Mouse (Mus musculus): ENCODE results near the gene Jtb. TPM values are rescaled to one million over a fixed set of nuclear protein-coding genes. Genes with fewer than 3 reads are reported as not detected.
"Not testable (repeated sequence)": the region's sequence is repeated elsewhere in the genome, so short reads cannot be mapped to it uniquely, and the experiment has no call there.

Jtb gene
- total and polyA plus RNA-seq, 3 experiments = 103 to 107 TPM; not detected in 1

DNA sequence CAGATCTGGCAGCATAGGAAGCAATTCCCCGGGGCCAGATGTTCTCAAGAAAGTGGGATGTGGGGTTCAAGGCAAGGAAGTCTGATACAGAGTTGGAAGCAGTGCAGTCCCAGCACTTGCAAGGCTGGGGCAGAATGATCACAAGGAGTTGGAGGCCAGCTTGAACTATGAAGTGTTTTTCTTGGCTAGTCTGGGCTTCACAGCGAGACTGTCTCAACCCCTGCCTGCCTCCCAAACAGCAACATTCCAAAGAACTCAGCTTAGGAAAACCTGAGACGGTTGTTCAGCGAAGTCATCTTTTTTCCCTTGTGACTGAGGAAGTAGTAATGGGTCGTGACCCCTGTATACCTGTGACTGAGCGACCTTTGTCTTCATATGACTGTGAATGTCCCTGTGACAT, 19.4 kb downstream of the Jtb start:
- Histone ChIP-seq H3K4me1 (ENCODE audit: control insufficient read depth in 1 of 2, insufficient read depth in 2 of 2, low read length in 2 of 2) (peaks cover 8 to 10% of the 10 kb centered on the region in 2 experiments; a peak in 3 of 4 replicates), H3K27ac (ENCODE audit: control insufficient read depth, low read depth, low read length) (no peak overlapping the region), H3K27me3 (ENCODE audit: control insufficient read depth in 1 of 2, insufficient read depth in 2 of 2, low read length in 2 of 2) (no peaks in the 10 kb centered on the region)

DNA sequence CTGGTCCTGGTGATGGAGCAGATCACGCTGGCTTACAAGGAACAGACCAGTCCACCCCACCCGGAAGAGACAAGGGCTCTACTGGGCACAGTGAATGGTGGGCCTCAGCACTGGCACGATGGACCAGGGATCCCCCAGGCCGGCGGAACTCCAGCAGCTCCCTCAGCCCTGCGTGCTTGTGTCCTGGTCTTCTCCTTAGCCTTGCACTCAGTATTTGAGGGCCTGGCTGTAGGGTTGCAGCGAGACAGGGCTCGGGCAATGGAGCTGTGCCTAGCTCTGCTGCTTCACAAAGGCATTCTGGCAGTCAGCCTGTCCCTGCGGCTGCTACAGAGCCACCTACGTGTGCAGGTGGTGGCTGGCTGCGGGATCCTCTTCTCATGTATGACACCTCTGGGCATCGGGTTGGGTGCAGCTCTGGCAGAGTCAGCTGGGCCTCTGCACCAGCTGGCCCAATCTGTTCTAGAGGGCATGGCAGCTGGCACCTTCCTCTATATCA, 20.4 kb downstream of the Jtb start:
- not testable (repeated sequence) for H3K36me3 ChIP-seq (ENCODE audit: control insufficient read depth in 1 of 2, insufficient read depth in 2 of 2, low read length in 2 of 2); H3K27me3 ChIP-seq (ENCODE audit: control insufficient read depth in 1 of 2, insufficient read depth in 2 of 2, low read length in 2 of 2); H3K27ac ChIP-seq (ENCODE audit: control insufficient read depth, low read depth, low read length); DNase-seq (ENCODE audit: low read depth, low spot score); H3K4me1 ChIP-seq (ENCODE audit: control insufficient read depth in 1 of 2, insufficient read depth in 2 of 2, low read length in 2 of 2); H3K9me3 ChIP-seq (replicated peaks; ENCODE audit: insufficient read depth, low read length); H3K4me3 ChIP-seq (ENCODE audit: control insufficient read depth in 1 of 2, insufficient read depth in 1 of 2, low read depth in 2 of 2, low read length in 2 of 2); H3K9ac ChIP-seq (ENCODE audit: control insufficient read depth, low read depth, low read length, poor library complexity, severe bottlenecking)
- peaks cover 27% of the 10 kb centered on the region for H3K79me2 ChIP-seq (ENCODE audit: control insufficient read depth, insufficient read depth, low read length, poor library complexity)

More for the DNA sequence above, 19.4 kb downstream of the Jtb start:
- TF ChIP-seq KAT2A (conservative IDR thresholded peaks at IDR 0.05; ENCODE audit: low read depth, low read length) (no peak), BHLHE40 (IDR thresholded peaks at IDR 0.05; ENCODE audit: borderline replicate concordance, low read depth, low read length) (no peak), MXI1 (IDR thresholded peaks at IDR 0.05; ENCODE audit: low read depth, low read length) (no peak), ZNF384 (IDR thresholded peaks at IDR 0.05; ENCODE audit: low read depth, low read length) (no peak), RCOR1 (IDR thresholded peaks at IDR 0.05; ENCODE audit: low read depth, low read length) (no peak), GABPA (IDR thresholded peaks at IDR 0.05; ENCODE audit: low read depth, low read length) (no peak), POLR2AphosphoS5 (IDR thresholded peaks at IDR 0.05; ENCODE audit: borderline replicate concordance, low read depth, low read length) (no peak), RAD21 (IDR thresholded peaks at IDR 0.05; ENCODE audit: low read depth, low read length) (no peak), MYC (IDR thresholded peaks at IDR 0.05; ENCODE audit: low read depth, low read length) (no peak), UBTF (IDR thresholded peaks at IDR 0.05; ENCODE audit: borderline replicate concordance, insufficient read depth, low read depth, low read length) (no peak), ZC3H11A (IDR thresholded peaks at IDR 0.05; ENCODE audit: low read depth, low read length) (no peak), EP300 (IDR thresholded peaks at IDR 0.05; ENCODE audit: low read depth in 1 of 2, low read length in 2 of 2) (no peak)
- DNase-seq (ENCODE audit: low read depth, low spot score) = no peak
- Histone ChIP-seq H3K36me3 (ENCODE audit: control insufficient read depth in 1 of 2, insufficient read depth in 2 of 2, low read length in 2 of 2) (peaks cover 0 to 12% of the 10 kb centered on the region in 2 experiments; a peak in 3 of 4 replicates), H3K9ac (ENCODE audit: control insufficient read depth, low read depth, low read length, poor library complexity, severe bottlenecking) (no peak overlapping the region), H3K9me3 (replicated peaks; ENCODE audit: insufficient read depth, low read length) (no peaks in the 10 kb centered on the region), H3K79me2 (ENCODE audit: control insufficient read depth, insufficient read depth, low read length, poor library complexity) (peaks cover 21% of the 10 kb centered on the region), H3K4me3 (ENCODE audit: control insufficient read depth in 1 of 2, insufficient read depth in 1 of 2, low read depth in 2 of 2, low read length in 2 of 2) (no peak overlapping the region)

DNA sequence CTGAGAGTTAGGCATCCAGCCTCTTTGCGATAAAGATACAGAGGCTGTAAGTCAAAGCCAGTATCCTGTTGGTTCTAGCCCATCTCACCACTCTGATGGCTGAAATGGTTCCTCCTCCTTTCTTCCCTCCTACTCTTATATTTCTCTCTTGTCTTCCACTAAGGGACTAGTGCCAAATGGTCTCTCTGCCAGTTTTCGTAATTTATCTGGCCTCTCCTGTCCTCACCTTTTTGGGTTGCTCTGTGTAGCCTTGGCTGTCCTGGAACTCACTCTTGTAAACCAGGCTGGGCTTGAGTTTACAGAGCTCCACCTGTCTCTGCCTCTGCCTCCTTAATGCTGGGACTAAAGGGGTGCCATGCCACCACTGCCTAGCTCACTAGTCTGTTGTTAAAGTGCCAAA, 21.3 kb downstream of the Jtb start:
- not testable (repeated sequence) for H3K36me3 ChIP-seq (ENCODE audit: control insufficient read depth in 1 of 2, insufficient read depth in 2 of 2, low read length in 2 of 2); H3K27me3 ChIP-seq (ENCODE audit: control insufficient read depth in 1 of 2, insufficient read depth in 2 of 2, low read length in 2 of 2); H3K4me3 ChIP-seq (ENCODE audit: control insufficient read depth in 1 of 2, insufficient read depth in 1 of 2, low read depth in 2 of 2, low read length in 2 of 2); H3K9me3 ChIP-seq (replicated peaks; ENCODE audit: insufficient read depth, low read length); H3K9ac ChIP-seq (ENCODE audit: control insufficient read depth, low read depth, low read length, poor library complexity, severe bottlenecking); H3K4me1 ChIP-seq (ENCODE audit: control insufficient read depth in 1 of 2, insufficient read depth in 2 of 2, low read length in 2 of 2); H3K27ac ChIP-seq (ENCODE audit: control insufficient read depth, low read depth, low read length); DNase-seq (ENCODE audit: low read depth, low spot score)
- peaks cover 29% of the 10 kb centered on the region for H3K79me2 ChIP-seq (ENCODE audit: control insufficient read depth, insufficient read depth, low read length, poor library complexity)

DNA sequence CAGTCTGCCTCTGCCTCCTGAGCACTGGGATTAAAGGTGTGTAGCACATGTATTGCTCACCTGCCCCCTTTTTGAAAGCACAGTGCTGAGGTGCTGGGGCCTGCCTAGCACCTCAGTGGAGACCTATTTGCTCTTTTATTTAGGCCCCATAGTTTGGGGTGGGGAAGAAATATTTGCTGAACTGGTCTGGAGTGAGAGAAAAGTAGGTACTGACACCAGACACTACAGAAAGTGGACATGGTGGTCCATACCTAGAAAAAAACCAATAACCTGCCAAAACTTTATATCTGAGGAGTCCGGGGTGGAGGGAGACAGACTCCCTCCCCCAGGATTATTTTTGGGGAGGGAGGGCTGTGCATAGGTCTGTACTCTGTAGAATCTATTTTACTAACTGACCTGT, 21.8 kb downstream of the Jtb start:
- H3K27me3 ChIP-seq (ENCODE audit: control insufficient read depth in 1 of 2, insufficient read depth in 2 of 2, low read length in 2 of 2); H3K27ac ChIP-seq (ENCODE audit: control insufficient read depth, low read depth, low read length); H3K36me3 ChIP-seq (ENCODE audit: control insufficient read depth in 1 of 2, insufficient read depth in 2 of 2, low read length in 2 of 2); H3K4me1 ChIP-seq (ENCODE audit: control insufficient read depth in 1 of 2, insufficient read depth in 2 of 2, low read length in 2 of 2); H3K9me3 ChIP-seq (replicated peaks; ENCODE audit: insufficient read depth, low read length); DNase-seq (ENCODE audit: low read depth, low spot score); H3K4me3 ChIP-seq (ENCODE audit: control insufficient read depth in 1 of 2, insufficient read depth in 1 of 2, low read depth in 2 of 2, low read length in 2 of 2); H3K9ac ChIP-seq (ENCODE audit: control insufficient read depth, low read depth, low read length, poor library complexity, severe bottlenecking): not testable (repeated sequence)
- H3K79me2 ChIP-seq (ENCODE audit: control insufficient read depth, insufficient read depth, low read length, poor library complexity) = peaks cover 27% of the 10 kb centered on the region
